Mouse (Mus musculus) forebrain, embryonic 15.5 days (tissue): ENCODE measurements around the gene Smyd2. TPM values are rescaled to one million over a fixed set of nuclear protein-coding genes. Genes with fewer than 3 reads are reported as not detected.

Experiments used
- ATAC-seq: fragments of 200-750 bp; cut with Nextera tagmentation; replicated peaks from 2 replicates; pipeline ENCODE4 v1.8.0; 2017; ENCODE audit warnings: mild to moderate bottlenecking, moderate TSS enrichment, moderate library complexity
- H3K27ac ChIP-seq: fragments of 300-500 bp; sonication (generic); replicated peaks from 2 replicates; pipeline ENCODE4 v1.5.1; 2015; ENCODE audit warnings: mild to moderate bottlenecking, inconsistent platforms
- H3K27me3 ChIP-seq: fragments of 300-500 bp; sonication (generic); 2 replicates; pipeline ENCODE4 v1.6.1; 2015; ENCODE audit warnings: inconsistent platforms
- H3K36me3 ChIP-seq: fragments of 300-500 bp; sonication (generic); 2 replicates; pipeline ENCODE4 v1.6.1; 2015; ENCODE audit warnings: mild to moderate bottlenecking, inconsistent platforms
- H3K4me1 ChIP-seq: fragments of 300-500 bp; sonication (generic); 2 replicates; pipeline ENCODE4 v1.6.1; 2015; ENCODE audit warnings: inconsistent platforms
- H3K4me2 ChIP-seq: fragments of 300-500 bp; sonication (generic); replicated peaks from 2 replicates; pipeline ENCODE4 v1.6.1; 2015; ENCODE audit warnings: mild to moderate bottlenecking, inconsistent platforms
- H3K4me3 ChIP-seq: fragments of 300-500 bp; sonication (generic); 2 replicates; pipeline ENCODE4 v1.5.1; 2015; ENCODE audit warnings: mild to moderate bottlenecking, inconsistent platforms
- H3K9ac ChIP-seq: fragments of 300-500 bp; sonication (generic); replicated peaks from 2 replicates; pipeline ENCODE4 v1.6.1; 2015; ENCODE audit warnings: mild to moderate bottlenecking, inconsistent platforms
- H3K9me3 ChIP-seq: fragments of 300-500 bp; sonication (generic); 2 replicates; pipeline ENCODE4 v1.6.1; 2016; ENCODE audit warnings: inconsistent platforms
- WGBS: fragments of 180-500 bp; shearing (Covaris S2); methylation state at CpG from one replicate; pipeline ENCODE4 v1.1.7; 2015; ENCODE audit warnings: mixed read lengths; 5-methylcytosine and 5-hydroxymethylcytosine counted together
- polyA plus RNA-seq: library from polyadenylated mRNA; unstranded; fragments of >200 nt; fragmentation: Nextera tagmentation; extraction: Ambion mirVana; gene quantifications from 2 replicates; pipeline ENCODE4 v1.2.1, GENCODE M21; 2015

Gene Smyd2
- polyA plus RNA-seq, 1 experiment from 2014 or later, result 65.8 TPM

DNA sequence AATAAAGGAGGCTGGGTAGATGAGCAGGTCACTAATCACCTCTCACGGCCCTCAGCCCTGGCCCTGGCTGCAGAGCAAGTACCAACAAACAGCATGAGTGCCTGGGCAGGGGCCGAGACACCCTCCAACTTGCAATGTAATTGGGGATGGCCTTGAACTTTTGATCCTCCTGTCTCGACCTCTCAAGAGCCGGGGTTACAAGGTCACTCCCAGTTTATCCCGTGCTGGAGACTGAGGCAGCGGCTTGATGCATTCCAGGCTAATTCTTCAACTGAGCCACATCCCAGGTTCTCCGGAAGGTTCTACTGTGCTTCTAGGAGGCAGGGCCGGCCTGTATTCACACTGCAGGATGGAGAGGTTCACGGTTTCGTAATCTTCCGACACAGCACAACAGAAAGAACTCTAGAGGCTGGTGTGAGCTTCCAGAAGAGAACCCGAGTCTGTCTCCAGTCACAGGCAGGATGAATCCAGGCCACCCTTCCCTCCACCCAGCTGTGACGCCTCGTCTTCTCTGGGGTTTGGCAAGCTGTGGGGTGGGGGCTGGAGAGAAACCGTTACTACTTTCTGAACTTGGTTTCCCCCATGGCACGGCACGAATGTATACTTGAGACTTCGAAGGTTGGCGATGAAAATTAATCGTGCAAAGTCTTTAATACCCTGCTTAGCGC is 8.9 kb downstream of the Smyd2 start:
- 88% methylated on average over 21 of the region's 21 CpGs for WGBS

DNA sequence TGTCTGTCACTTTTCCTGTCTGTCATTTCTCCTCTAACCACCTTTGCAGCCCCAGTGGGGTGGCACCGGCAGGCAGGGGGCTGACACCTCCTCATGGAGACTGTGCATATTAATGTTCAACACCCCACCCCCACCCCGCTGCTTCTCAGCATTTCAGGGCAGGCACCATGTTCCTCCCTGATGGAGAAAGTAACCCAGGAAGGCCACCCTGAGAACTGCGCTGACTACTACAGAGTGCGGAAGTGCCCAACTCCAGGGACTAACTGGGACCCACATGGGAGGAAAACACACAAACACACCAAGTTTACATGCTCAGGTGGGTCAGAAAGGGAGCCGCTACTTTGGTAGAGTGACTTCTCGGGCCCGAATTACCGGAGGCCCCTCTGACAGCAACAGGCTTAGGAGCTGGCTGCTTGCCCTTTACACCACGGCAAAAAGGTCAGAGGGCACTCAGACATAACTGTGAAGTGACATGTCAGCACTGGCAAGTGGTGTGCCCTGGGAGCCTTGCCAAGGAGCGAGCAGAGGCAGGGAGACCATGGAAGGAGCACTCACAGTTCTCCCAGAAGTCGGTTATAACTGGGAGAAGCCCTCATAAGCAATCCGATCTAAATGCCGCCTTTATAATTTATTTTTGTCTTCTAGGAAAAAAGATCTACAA is 11.3 kb downstream of the Smyd2 start:
- Histone ChIP-seq H3K4me1 (peaks cover 7% of the 10 kb centered on the region), H3K9ac (no peak overlapping the region), H3K27me3 (no peaks in the 10 kb centered on the region), H3K27ac (no peak overlapping the region), H3K9me3 (no peaks in the 10 kb centered on the region), H3K4me2 (no peak overlapping the region), H3K36me3 (no peaks in the 10 kb centered on the region), H3K4me3 (no peak overlapping the region)
- 69% methylated on average over 13 of the region's 13 CpGs for WGBS
- no peak for ATAC-seq

More for the DNA sequence above, 8.9 kb downstream of the Smyd2 start:
- Histone ChIP-seq H3K4me1 (peaks cover 7% of the 10 kb centered on the region), H3K27ac (no peak overlapping the region), H3K27me3 (no peaks in the 10 kb centered on the region), H3K4me3 (no peak overlapping the region), H3K36me3 (no peaks in the 10 kb centered on the region), H3K4me2 (no peak overlapping the region), H3K9ac (no peak overlapping the region), H3K9me3 (no peaks in the 10 kb centered on the region)
- ATAC-seq, result no peak

DNA sequence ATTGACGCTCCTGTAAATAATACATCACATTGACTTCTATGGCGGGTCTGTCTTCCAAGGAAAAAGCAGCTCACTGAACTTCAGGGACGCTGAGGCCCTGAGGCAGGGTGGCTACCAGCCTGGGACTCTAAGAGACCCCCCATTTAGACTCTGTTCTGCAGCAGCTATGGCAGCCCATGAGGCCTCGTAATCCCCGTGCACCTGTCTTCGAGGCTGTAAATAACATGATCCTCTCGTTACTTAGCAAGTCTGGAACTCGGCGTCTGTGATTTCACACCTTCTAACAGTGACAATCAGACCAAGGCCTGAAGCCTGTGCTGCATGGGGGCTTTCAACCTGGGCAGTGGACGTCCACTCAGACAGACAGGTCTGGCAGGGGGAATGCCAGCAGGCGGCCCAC is 19.0 kb downstream of the Smyd2 start:
- ATAC-seq, result no peak
- Histone ChIP-seq H3K4me1 (no peaks in the 10 kb centered on the region), H3K27me3 (no peaks in the 10 kb centered on the region), H3K27ac (no peak overlapping the region), H3K9me3 (no peaks in the 10 kb centered on the region), H3K4me2 (no peak overlapping the region), H3K36me3 (no peaks in the 10 kb centered on the region), H3K9ac (no peak overlapping the region), H3K4me3 (no peak overlapping the region)
- WGBS, result 75% methylated on average over 11 of the region's 11 CpGs

- Histone ChIP-seq H3K36me3 (no peaks in the 10 kb centered on the region), H3K9me3 (no peaks in the 10 kb centered on the region), H3K9ac (no peak overlapping the region), H3K4me1 (no peaks in the 10 kb centered on the region), H3K27me3 (no peaks in the 10 kb centered on the region), H3K4me2 (no peak overlapping the region), H3K4me3 (no peak overlapping the region), H3K27ac (no peak overlapping the region)
- no peak for ATAC-seq
- 84% methylated on average over 9 of the region's 9 CpGs for WGBS
Observed at GRCm38 (mm10) chr1:189902413-189902812, 19.8 kb downstream of the Smyd2 start.

GRCm38 (mm10) chr1:189899526-189899925 is 22.6 kb downstream of the Smyd2 start:
- Histone ChIP-seq H3K27ac (no peak overlapping the region), H3K4me3 (no peak overlapping the region)
- WGBS, result 95% methylated on average over 6 of the region's 6 CpGs

GRCm38 (mm10) chr1:189898708-189899107 is 23.5 kb downstream of the Smyd2 start:
- no peak overlapping the region for H3K4me3 ChIP-seq
- H3K9me3 ChIP-seq, result no peaks in the 10 kb centered on the region
- no peak for ATAC-seq
- H3K9ac ChIP-seq, result no peak overlapping the region
- H3K27me3 ChIP-seq, result no peaks in the 10 kb centered on the region
- H3K27ac ChIP-seq, result no peak overlapping the region
- no peaks in the 10 kb centered on the region for H3K4me1 ChIP-seq
- H3K4me2 ChIP-seq, result no peak overlapping the region
- H3K36me3 ChIP-seq, result 0 out of 2 replicates have a peak, but pooled peaks cover 5% of the 10 kb centered on the region
- 86% methylated on average over 13 of the region's 13 CpGs for WGBS

More at GRCm38 (mm10) chr1:189899526-189899925, 22.6 kb downstream of the Smyd2 start:
- Histone ChIP-seq H3K36me3 (0 out of 2 replicates have a peak, but pooled peaks cover 5% of the 10 kb centered on the region), H3K4me2 (no peak overlapping the region), H3K9me3 (no peaks in the 10 kb centered on the region), H3K27me3 (no peaks in the 10 kb centered on the region), H3K9ac (no peak overlapping the region), H3K4me1 (no peaks in the 10 kb centered on the region)
- no peak for ATAC-seq

DNA sequence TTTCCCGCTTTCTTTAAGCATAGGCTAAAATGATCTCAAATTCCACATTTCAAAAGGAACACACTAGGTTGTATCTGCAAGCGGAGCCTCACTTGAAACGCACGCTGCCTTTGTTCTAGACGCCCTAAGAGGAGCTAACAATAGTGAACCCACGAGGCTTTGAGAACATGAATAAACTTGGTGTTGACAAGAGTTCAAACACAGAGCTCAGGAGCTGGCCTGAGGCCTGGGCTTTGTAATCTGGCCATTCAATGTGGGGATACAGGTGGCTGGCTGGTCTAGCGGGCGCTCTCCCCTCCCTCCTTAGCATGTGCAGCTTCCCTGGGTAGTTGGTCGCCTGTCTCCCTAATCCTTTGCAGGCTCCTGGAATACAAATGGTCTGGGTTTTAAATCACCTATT is 24.3 kb downstream of the Smyd2 start:
- Histone ChIP-seq H3K27ac (no peak overlapping the region), H3K9ac (no peak overlapping the region), H3K4me3 (no peak overlapping the region), H3K4me2 (no peak overlapping the region), H3K27me3 (no peaks in the 10 kb centered on the region), H3K4me1 (no peaks in the 10 kb centered on the region), H3K36me3 (peaks cover 9% of the 10 kb centered on the region; the same call in 1 of the 2 replicates), H3K9me3 (no peaks in the 10 kb centered on the region)
- ATAC-seq, result no peak
- 26% methylated on average over 9 of the region's 9 CpGs for WGBS

DNA sequence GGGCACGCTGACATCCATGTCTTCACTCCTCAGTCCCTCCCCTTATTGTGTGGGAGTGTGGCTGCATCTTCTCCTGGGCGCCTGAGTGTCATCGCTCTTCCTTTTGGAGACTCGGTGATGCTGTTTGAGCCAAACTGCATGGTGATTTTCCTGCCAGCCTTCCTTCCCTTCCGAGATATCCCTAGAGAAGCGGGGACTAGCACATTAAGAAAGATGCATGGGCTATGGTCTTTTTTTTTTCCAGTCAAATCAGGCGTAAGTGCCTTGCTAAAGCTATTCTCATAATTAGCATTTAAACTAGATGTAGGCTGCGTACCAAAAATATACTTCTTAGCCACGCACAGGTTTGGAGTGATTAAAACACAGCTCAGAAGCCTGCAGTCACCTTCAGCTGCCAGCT is 28.0 kb downstream of the Smyd2 start:
- no peak overlapping the region for H3K4me2 ChIP-seq
- ATAC-seq, result no peak
- no peaks in the 10 kb centered on the region for H3K4me1 ChIP-seq
- H3K9me3 ChIP-seq, result no peaks in the 10 kb centered on the region
- H3K4me3 ChIP-seq, result no peak overlapping the region
- H3K27ac ChIP-seq, result no peak overlapping the region
- H3K36me3 ChIP-seq, result peaks cover 9% of the 10 kb centered on the region; the same call in 1 of the 2 replicates
- 60% methylated on average over 9 of the region's 9 CpGs for WGBS
- H3K9ac ChIP-seq, result no peak overlapping the region
- no peaks in the 10 kb centered on the region for H3K27me3 ChIP-seq

DNA sequence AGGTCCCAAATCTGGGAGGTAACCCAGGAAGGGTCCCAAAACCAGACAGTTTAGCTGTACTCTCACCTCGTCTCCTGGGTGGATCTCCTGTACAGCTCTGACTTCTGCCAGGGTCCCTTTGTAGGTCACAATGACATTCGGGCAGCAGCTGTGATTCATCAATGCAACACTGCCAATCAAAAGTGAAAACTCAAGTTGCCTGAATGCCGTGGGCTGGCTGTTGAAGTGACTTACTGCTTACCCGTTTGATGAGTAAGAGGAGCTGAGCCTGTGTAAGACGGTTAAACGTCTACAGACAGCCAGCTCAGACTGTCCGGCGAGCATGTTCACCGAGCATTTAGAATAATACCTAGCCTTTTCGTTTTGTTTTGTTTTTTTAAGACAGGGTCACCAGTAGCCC is 33.4 kb downstream of the Smyd2 start:
- H3K27me3 ChIP-seq, result no peaks in the 10 kb centered on the region
- H3K27ac ChIP-seq, result no peak overlapping the region
- H3K4me3 ChIP-seq, result no peak overlapping the region
- no peak overlapping the region for H3K9ac ChIP-seq
- 66% methylated on average over 10 of the region's 10 CpGs for WGBS
- H3K4me1 ChIP-seq, result no peaks in the 10 kb centered on the region
- no peaks in the 10 kb centered on the region for H3K9me3 ChIP-seq
- peaks cover 3% of the 10 kb centered on the region; the same call in 1 of the 2 replicates for H3K36me3 ChIP-seq
- ATAC-seq, result no peak
- H3K4me2 ChIP-seq, result no peak overlapping the region

- no peak overlapping the region for H3K9ac ChIP-seq
- no peak overlapping the region for H3K4me3 ChIP-seq
- peak; percentile 66 for ATAC-seq
- 27% methylated on average over 7 of the region's 7 CpGs for WGBS
- no peak overlapping the region for H3K27ac ChIP-seq
- H3K9me3 ChIP-seq, result no peaks in the 10 kb centered on the region
- no peaks in the 10 kb centered on the region for H3K27me3 ChIP-seq
- no peaks in the 10 kb centered on the region for H3K4me1 ChIP-seq
- no peak overlapping the region for H3K4me2 ChIP-seq
- H3K36me3 ChIP-seq, result no peaks in the 10 kb centered on the region
Observed at GRCm38 (mm10) chr1:189887518-189887917, 34.6 kb downstream of the Smyd2 start.

- Histone ChIP-seq H3K27ac (no peak overlapping the region), H3K27me3 (no peaks in the 10 kb centered on the region)
- 88% methylated on average over 6 of the region's 6 CpGs for WGBS
Observed at GRCm38 (mm10) chr1:189885975-189886374, 36.2 kb downstream of the Smyd2 start.

GRCm38 (mm10) chr1:189884951-189885350 is 37.2 kb downstream of the Smyd2 start:
- no peaks in the 10 kb centered on the region for H3K36me3 ChIP-seq
- no peak overlapping the region for H3K27ac ChIP-seq
- H3K4me3 ChIP-seq, result no peak overlapping the region
- no peaks in the 10 kb centered on the region for H3K4me1 ChIP-seq
- 64% methylated on average over 13 of the region's 13 CpGs for WGBS
- no peak overlapping the region for H3K4me2 ChIP-seq
- no peak for ATAC-seq
- H3K9ac ChIP-seq, result no peak overlapping the region
- no peaks in the 10 kb centered on the region for H3K9me3 ChIP-seq
- H3K27me3 ChIP-seq, result no peaks in the 10 kb centered on the region

More at GRCm38 (mm10) chr1:189885975-189886374, 36.2 kb downstream of the Smyd2 start:
- Histone ChIP-seq H3K9me3 (no peaks in the 10 kb centered on the region), H3K36me3 (no peaks in the 10 kb centered on the region), H3K4me2 (no peak overlapping the region), H3K4me1 (no peaks in the 10 kb centered on the region), H3K4me3 (no peak overlapping the region), H3K9ac (no peak overlapping the region)
- no peak for ATAC-seq
